Mouse (Mus musculus) brain, embryonic 14.5 days (tissue): Measurements from ENCODE around the gene Col8a2. TPM values are rescaled to one million over a fixed set of nuclear protein-coding genes. Genes with fewer than 3 reads are reported as not detected.

Experiments used
- DNase-seq: peaks from one replicate; pipeline ENCODE4 v3.0.0-alpha.2; 2011; ENCODE audit warnings: low read depth
- CTCF ChIP-seq: fragments of 200-500 bp; IDR thresholded peaks from 2 replicates; pipeline ENCODE4 v1.5.1; 2012; ENCODE audit warnings: inconsistent platforms, mild to moderate bottlenecking, moderate library complexity, borderline replicate concordance; ENCODE audit not compliant: insufficient read depth, insufficient read length; ENCODE audit errors: extremely low read depth
- POLR2A ChIP-seq: fragments of 200-500 bp; IDR thresholded peaks from 2 replicates; pipeline ENCODE4 v1.6.1; 2012; ENCODE audit warnings: mild to moderate bottlenecking, inconsistent platforms, borderline replicate concordance; ENCODE audit not compliant: poor library complexity, insufficient read depth, insufficient read length, severe bottlenecking; ENCODE audit errors: extremely low read depth
- polyA plus RNA-seq: library from polyadenylated mRNA; depleted of rRNA; stranded (reverse); fragments of >200 nt; gene quantifications from 2 replicates; pipeline ENCODE4 v1.2.3, GENCODE M21; 2012

Col8a2 gene
- polyA plus RNA-seq, 1 experiment, result 6.4 TPM

DNA sequence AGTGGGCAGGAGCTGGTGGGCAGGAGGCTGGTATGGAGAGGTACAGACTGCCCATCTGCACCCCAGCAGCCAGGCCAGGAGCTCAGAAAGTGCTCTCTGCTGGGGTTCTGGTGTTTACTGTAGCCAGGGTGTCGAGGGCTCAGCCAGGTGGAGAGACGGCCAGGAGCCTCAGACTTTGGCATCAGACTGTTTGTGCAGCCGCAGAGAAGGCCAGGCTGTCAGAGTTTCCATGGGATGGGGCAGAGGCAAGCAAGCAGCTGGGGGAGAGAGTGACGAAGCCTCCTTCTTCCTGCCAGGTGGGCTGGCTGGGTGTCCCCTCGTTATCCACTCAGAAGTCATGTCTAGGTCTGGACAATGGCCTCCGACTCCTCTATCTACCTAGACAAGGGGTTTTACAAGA, 8.6 kb downstream of the Col8a2 start:
- DNase-seq, result no peak
- TF ChIP-seq POLR2A, result no peak
- no peak for TF ChIP-seq CTCF

DNA sequence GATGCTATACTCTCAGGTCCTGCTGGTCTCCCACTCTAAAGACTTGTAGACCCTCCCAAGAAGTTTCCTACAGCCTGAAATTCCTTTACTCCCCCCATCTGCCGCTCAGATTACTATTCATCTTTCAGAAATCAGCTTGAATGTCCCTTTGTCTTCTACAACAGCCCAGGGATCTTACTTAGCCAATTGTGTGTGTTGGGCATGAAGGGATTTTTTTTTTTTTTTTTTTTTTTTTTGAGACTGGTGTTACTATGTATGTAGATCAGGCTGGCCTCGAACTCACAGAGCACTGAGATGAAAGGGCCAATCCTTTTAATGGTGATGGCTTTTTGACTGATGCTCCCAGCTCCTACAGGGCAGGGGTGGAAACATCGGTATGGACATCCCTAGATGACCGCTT, 9.3 kb downstream of the Col8a2 start:
- no peak for DNase-seq
- TF ChIP-seq POLR2A, result no peak
- TF ChIP-seq CTCF, result no peak

DNA sequence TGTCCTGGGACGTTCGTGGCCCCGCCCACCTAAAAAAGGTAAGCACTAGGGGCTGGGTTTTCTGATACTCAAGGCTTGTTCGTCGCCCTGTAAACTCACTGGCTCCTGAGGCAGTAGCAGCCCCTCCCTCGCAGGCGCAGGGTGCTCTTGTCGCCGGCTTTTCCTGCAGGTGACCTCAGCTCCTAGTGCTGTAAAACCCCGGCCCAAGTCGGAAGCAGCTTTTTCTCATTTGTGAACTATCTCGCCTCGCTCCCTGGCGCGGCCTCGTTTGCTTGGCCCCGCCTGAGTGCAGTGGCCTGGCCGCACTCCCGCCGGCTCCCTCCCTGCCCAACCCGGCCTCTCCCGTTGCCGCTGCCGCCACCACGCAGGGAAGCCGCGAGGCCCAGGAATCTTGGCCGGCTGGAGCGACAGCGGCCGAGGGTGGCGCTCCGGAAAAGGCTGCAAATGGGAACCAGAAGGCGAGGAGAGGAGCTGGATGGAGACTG, 10.1 kb downstream of the Col8a2 start:
- peak; percentile 58 for DNase-seq
- TF ChIP-seq POLR2A (no peak), CTCF (no peak)

DNA sequence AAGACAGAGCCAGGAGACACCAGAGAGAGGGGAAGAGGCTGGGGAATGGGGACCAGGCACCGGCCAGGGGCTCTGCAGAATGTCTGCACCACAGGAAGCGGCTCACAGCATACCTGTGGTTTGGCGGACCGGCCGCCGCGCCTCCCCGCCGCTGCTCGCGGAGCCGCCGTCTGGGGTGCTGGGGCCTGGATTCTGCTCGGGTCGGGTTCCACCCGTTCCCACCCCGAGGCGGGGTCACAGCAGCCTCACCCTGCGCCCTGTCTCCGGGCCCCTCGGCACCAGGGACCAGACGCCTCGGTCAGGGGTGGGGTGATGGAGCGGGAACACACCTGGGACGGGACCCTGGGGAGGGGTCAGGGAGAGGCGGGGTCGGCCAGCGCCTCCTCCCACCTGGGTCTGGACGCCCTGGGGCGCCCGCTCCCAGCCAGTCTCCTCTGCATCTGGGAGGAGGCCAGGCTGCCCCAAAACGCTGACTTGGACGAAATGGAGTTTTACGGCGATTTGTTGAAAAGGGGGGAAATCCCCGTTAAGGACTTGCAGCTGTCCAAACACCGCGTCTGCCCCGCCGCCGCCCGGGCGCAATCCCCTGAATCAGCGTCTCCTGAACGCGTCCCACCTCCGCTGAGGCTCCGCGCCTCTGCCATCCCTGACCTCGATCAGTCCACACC, 14.5 kb downstream of the Col8a2 start:
- no peak for DNase-seq
- TF ChIP-seq POLR2A (no peak), CTCF (no peak)

DNA sequence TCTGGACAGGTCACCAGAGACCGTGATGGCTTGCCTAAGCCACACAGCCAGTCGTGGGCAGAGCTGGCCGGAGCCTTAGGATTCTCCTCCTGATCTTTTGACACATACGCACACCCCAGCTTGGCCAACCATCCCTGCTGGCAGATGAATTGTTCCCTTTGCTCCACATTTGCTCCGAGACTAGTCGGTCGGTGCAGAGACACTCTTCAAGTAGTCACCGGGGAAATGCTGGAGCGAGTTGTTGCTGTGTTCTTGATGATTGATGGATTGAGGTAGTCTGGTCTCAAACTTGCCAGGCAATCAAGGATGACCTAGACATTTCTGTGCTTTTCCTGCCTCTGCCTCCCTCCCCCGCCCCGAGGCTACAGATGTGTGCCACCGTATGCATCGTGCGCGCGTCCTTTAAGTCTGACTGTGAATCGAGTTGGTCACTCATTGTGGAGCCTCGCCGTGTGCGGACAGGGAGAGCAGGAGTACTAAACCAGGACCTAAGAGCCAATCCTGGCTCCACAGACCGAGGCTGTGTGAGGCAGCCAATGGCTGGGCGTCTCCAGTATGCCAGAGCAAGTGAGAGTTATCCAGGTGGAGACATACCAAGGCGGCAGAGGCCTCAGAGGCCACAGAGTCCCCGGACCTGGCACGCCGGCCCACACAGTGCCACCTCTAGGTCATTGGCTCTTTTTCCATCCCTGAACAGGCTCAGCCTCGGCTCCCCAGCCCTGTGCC, 15.2 kb downstream of the Col8a2 start:
- DNase-seq, result no peak
- no peak for TF ChIP-seq CTCF
- TF ChIP-seq POLR2A, result no peak

DNA sequence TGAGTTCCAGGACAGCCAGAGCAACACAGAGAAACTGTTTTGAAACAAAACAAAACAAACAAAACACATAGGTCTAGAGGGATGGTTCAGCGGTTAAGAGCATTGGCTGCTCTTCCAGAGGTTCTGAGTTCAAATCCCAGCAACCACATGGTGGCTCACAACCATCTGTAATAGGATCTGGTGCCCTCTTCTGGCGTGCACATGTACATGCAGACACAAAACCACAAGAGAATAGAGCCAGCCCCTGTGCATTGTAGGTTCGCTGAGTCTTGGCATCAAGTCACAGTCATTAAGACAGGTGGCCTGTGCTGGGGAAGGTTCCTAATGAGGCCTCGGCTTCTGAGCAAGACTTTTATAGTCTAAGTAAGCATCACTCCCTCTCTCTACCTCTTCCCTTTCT, 17.3 kb downstream of the Col8a2 start:
- no peak for DNase-seq
- TF ChIP-seq CTCF, result peak; percentile 16; the same call in 1 of the 2 replicates
- TF ChIP-seq POLR2A, result no peak

DNA sequence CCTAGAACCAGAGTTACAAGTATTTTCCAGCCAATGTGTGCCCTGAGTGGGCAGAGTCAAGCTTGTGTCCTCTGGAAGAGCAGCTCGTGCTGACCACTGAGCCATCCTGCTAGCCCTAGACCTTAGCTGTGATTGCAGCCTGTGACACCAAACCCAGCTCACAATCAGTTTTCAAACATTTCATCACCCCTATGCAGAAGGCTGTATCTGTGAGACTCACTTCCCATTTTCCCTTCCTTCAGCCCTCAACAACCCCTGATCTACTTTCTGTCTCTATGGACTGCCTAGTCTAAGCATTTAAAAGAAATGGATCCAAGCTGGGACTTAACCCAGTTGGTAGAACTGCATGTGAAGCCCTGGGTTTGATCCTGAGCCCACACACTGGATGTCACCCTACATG, 18.8 kb downstream of the Col8a2 start:
- no peak for DNase-seq
- no peak for TF ChIP-seq CTCF
- TF ChIP-seq POLR2A, result no peak

DNA sequence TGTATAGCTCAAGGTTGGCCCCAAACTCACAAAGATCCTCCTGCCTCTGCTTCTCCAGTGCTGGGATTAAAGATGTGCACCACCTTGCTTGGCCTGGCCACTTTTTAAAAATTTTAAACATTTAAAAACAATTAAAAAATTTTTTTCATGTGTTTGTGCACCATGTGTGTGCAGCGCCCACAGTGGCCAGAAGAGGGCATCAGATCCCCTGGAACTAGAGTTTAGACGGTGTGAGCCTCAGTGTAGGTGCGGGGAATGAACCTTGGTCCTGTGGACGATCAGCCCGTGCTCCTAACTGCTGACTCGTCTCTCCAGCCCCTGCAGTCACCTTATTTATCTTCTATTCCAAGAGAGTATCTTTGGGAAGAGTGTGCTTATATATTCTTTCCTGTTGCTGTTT, 19.5 kb downstream of the Col8a2 start:
- DNase-seq, result no peak
- TF ChIP-seq CTCF (peak; percentile 24; the same call in 1 of the 2 replicates), POLR2A (no peak)

DNA sequence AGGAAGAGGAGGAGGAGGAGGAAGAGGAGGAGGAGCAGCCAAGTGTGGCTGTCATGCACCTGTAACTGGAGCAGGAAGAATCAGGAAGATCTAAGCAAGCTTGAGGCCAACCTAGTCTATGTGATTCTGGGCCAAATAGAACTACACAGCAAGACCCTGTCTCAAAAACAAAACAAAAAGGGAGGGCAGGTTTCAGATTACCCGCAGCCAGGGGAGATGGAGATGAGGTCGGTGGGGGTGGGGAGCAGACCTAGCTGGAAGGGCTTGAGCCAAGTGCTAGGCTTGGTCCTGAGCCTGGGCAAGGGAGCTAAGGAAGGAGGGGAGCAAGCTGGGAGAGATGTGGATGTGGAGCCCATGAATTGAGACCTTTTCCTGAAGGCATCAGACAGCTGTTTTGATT, 20.2 kb downstream of the Col8a2 start:
- DNase-seq, result no peak

DNA sequence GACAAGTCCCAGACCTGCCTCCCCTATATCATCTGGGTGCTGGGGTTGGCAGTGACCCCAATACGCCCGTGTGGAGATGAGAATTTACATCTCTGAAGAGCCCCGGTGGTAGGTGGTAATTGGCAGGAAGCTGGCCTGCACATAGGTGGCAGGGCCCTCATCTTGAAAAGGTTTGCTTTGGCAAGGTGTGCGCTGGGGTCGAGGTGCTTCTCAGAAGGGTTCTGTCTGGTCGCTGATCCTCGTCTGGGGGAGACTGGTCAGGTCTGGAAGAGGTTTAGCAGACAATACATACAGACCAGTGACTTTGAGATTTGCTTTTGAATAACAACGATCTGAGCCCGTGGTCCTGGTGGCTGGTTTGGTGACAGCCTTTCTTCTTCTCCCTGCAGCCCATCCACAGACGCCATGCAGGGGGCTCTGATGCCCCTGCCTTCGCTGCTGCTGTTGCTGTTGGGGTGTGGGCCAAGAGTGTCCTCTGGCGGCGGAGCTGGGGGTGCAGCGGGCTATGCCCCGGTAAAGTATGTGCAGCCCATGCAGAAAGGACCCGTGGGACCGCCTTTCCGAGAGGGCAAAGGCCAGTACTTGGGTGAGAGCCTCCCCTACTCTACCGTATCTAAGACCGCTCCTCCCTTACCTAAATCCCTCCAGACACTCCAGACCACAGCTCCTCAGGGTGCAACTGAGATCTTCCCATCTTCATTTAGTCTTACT, 22.8 kb downstream of the Col8a2 start:
- no peak for TF ChIP-seq POLR2A
- TF ChIP-seq CTCF, result peak; percentile 39; the same call in 1 of the 2 replicates
- DNase-seq, result no peak

More for the DNA sequence above, 20.2 kb downstream of the Col8a2 start:
- no peak for TF ChIP-seq POLR2A
- no peak for TF ChIP-seq CTCF

DNA sequence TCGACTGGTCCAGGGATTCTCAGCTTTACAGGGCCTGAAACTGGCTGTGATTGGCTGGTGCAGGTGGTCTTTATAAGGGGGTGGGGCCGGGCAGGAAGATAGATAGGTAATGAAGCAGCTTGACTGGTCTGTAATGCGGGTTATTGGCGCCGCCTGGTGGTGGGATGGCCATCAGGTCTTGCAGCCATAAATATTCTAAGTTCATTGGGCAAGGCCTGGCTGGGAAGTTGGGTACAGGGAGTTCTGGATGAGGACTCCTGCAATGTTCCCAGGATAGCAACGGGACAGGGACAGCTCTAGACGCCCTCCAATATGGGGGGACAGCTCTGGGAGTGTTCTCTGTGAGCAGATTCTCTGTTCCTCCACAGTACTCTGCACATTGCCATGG, 23.3 kb downstream of the Col8a2 start:
- DNase-seq, result peak; percentile 95
- TF ChIP-seq CTCF (peak; percentile 84), POLR2A (no peak)

DNA sequence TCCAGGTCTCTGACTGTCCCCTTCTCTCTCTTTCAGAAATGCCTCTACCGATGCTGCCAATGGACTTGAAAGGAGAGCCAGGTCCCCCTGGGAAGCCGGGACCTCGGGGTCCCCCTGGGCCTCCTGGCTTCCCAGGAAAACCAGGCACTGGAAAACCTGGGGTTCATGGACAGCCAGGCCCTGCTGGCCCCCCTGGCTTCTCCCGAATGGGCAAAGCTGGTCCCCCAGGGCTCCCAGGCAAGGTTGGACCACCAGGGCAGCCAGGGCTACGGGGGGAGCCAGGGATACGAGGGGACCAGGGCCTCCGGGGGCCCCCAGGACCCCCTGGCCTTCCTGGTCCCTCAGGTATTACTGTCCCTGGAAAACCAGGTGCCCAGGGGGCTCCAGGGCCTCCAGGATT, 23.8 kb downstream of the Col8a2 start:
- DNase-seq, result no peak
- TF ChIP-seq CTCF (no peak), POLR2A (no peak)

DNA sequence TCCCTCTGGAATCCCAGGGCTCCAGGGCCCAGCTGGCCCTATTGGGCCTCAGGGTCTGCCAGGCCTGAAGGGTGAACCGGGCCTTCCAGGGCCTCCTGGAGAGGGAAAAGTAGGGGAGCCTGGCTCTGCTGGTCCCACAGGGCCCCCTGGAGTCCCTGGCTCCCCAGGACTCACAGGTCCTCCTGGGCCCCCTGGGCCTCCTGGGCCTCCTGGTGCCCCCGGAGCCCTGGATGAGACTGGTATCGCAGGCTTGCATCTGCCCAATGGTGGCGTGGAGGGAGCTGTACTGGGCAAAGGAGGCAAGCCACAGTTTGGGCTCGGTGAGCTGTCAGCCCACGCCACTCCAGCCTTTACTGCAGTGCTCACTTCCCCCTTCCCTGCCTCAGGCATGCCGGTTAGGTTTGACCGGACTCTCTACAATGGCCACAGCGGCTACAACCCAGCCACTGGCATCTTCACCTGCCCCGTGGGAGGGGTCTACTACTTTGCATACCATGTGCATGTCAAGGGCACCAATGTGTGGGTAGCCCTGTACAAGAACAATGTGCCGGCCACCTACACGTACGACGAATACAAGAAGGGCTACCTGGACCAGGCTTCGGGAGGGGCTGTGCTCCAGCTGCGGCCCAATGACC, 25.1 kb downstream of the Col8a2 start:
- TF ChIP-seq POLR2A (no peak), CTCF (no peak)
- no peak for DNase-seq

DNA sequence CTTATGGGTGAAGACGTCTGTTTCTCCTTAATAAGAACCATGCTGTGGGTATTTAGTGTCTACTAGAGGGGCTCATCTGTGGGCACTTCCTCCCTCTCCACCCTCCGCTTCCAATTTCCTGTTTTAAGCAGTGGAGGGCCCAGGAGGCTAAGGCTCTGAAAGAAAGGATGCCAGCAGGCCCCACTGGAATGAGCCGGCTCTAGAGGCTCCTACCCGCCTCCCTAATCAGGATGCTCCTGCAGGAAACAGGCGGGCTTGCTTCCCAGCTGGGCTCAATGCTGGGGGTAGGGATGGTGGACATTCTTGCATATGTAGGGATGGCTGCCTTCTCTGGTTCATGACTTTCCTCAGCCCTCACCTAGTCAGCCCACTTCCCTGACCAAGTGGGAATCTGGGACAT, 26.6 kb downstream of the Col8a2 start:
- TF ChIP-seq POLR2A (no peak), CTCF (no peak)
- no peak for DNase-seq

DNA sequence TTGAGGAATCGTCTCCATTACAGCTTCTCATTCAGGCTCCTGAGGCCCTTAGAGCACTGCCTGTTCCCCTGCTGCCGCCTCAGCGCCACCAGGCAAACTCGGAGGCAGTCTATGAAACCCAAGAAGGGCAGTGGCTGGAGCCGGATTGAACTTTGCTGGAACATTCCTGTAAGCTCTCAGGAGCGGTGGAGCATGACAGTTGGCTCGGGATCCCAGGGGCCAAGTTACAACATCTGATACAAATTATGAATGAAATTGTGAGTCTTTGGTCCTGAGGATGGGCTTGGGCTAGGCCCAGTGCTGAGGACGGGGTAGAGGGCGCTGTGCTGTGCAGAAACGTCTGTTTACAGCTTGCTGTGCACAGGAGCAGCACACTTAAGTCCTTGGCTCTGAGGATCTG, 27.8 kb downstream of the Col8a2 start:
- DNase-seq, result no peak
- TF ChIP-seq CTCF (no peak), POLR2A (no peak)
